Mouse (Mus musculus): ENCODE data around the gene Xntrpc. TPM values are rescaled to one million over a fixed set of nuclear protein-coding genes. Genes with fewer than 3 reads are reported as not detected.
"Not testable (repeated sequence)": the region's sequence is repeated elsewhere in the genome, so short reads cannot be mapped to it uniquely, and the experiment has no call there.

The Xntrpc gene
- polyA plus RNA-seq (2015; fragmentation: Nextera tagmentation; extraction: Ambion mirVana) = 0.99 and 1.4 TPM in 2 replicates

- ATAC-seq (ENCODE audit: low FRiP score, low TSS enrichment) = peak; percentile 98
- no peaks in the 10 kb centered on the region for H3K27me3 ChIP-seq (ENCODE audit: insufficient read depth, low read length)
- no peaks in the 10 kb centered on the region for H3K9me3 ChIP-seq (ENCODE audit: low read length)
- peak within 1 kb of the TSS; percentile 91 for H3K27ac ChIP-seq (ENCODE audit: low read length)
- under 1% methylated on average over 56 of the region's 56 CpGs for WGBS
- H3K4me2 ChIP-seq (replicated peaks; ENCODE audit: low read depth, low read length) = peak within 1 kb of the TSS; percentile 67
- peak within 1 kb of the TSS; percentile 76 for H3K4me3 ChIP-seq (ENCODE audit: low read length)
- peaks cover 5% of the 10 kb centered on the region; the same call in 1 of the 2 replicates for H3K36me3 ChIP-seq (ENCODE audit: insufficient read depth, low read length)
- H3K9ac ChIP-seq (replicated peaks; ENCODE audit: low read length) = peak within 1 kb of the TSS; percentile 78
- H3K4me1 ChIP-seq (ENCODE audit: insufficient read depth, low read length) = peaks cover 23% of the 10 kb centered on the region
Observed at GRCm38 (mm10) chr7:102065046-102065891, at the start of gene Xntrpc, which contains the start of the genes Rnf121 and Xndc1. Gene Xntrpc (plus strand): TSS chr7:102065713. Gene Rnf121 (minus strand): TSS chr7:102065469. Gene Xndc1 (plus strand): TSS chr7:102065511.

DNA sequence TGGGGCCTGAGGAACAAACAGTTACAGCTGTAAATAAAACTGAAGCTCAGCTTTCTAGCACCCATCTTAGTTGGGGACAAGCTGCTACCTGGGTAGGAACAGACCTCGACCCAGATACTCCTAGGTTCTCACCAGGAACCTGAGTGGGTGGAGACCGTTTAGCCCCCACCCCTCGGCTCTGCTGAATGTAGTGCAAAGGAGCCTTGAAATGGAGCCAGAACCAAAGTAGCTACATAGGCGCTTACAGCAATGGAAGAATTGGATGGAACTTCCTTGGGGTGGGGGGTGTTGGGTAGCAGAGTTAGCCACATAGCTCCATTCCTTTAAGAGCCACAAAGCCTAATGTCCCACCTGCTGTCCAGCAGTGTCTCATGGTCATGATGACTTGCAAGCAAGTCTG is 48.6 kb upstream of the Xntrpc start:
- no peaks in the 10 kb centered on the region for H3K9me3 ChIP-seq (ENCODE audit: low read length)
- H3K27me3 ChIP-seq (ENCODE audit: insufficient read depth, low read length) = no peaks in the 10 kb centered on the region
- H3K36me3 ChIP-seq (ENCODE audit: insufficient read depth, low read length) = peaks cover 68% of the 10 kb centered on the region
- WGBS = 81% methylated on average over 4 of the region's 4 CpGs
- no peaks in the 10 kb centered on the region for H3K4me1 ChIP-seq (ENCODE audit: insufficient read depth, low read length)
- ATAC-seq (ENCODE audit: low FRiP score, low TSS enrichment) = no peak
- H3K4me2 ChIP-seq (replicated peaks; ENCODE audit: low read depth, low read length) = no peak overlapping the region
- no peak overlapping the region for H3K9ac ChIP-seq (replicated peaks; ENCODE audit: low read length)
- no peak overlapping the region for H3K27ac ChIP-seq (ENCODE audit: low read length)
- no peak overlapping the region for H3K4me3 ChIP-seq (ENCODE audit: low read length)

DNA sequence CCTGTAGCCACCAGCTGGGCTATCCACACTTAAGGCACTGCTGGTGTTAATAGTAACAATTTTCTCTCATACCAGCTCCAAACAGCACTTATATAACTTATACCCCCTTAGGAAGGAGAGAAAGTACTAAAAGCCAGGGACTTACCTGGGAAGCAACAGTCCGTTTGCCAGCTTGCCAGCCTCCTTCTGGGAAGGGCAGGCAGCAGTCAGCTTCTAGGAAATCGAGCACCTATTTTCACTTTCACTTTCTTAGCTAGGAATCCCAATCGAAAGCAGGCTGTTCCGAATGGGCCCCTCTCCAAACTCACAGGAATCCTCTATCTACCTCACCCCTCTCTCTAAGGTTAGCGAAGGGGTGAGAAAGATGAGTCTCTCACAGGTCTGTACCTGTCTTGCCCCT is 48.1 kb upstream of the Xntrpc start:
- Histone ChIP-seq H3K9ac (replicated peaks; ENCODE audit: low read length) (no peak overlapping the region), H3K4me3 (ENCODE audit: low read length) (no peak overlapping the region), H3K9me3 (ENCODE audit: low read length) (no peaks in the 10 kb centered on the region), H3K4me1 (ENCODE audit: insufficient read depth, low read length) (no peaks in the 10 kb centered on the region), H3K27me3 (ENCODE audit: insufficient read depth, low read length) (no peaks in the 10 kb centered on the region), H3K4me2 (replicated peaks; ENCODE audit: low read depth, low read length) (no peak overlapping the region), H3K27ac (ENCODE audit: low read length) (no peak overlapping the region), H3K36me3 (ENCODE audit: insufficient read depth, low read length) (peaks cover 67% of the 10 kb centered on the region)
- 81% methylated on average over 5 of the region's 5 CpGs for WGBS
- ATAC-seq (ENCODE audit: low FRiP score, low TSS enrichment) = no peak

DNA sequence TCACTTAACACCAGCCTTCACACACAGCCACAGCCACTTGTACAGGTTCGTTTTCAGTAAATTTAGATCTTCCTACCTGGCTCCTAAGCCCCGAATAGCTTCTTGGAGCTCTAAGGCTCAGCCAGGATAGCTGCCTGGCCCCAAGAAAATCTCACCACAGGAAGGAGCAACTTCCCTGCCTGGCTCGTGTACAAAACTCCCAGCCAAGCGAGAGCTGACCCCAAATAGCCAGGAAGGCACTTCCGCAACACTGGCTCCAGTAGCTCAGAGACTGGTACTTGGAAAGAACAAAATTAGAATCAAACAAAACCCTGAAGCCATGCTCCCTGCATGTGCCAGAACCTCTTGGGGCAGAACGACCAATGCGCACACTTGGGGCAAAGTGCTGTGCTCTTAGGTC is 47.5 kb upstream of the Xntrpc start:
- Histone ChIP-seq H3K4me3 (ENCODE audit: low read length) (no peak overlapping the region), H3K27ac (ENCODE audit: low read length) (no peak overlapping the region), H3K4me1 (ENCODE audit: insufficient read depth, low read length) (no peaks in the 10 kb centered on the region), H3K27me3 (ENCODE audit: insufficient read depth, low read length) (no peaks in the 10 kb centered on the region), H3K9me3 (ENCODE audit: low read length) (no peaks in the 10 kb centered on the region), H3K9ac (replicated peaks; ENCODE audit: low read length) (no peak overlapping the region), H3K4me2 (replicated peaks; ENCODE audit: low read depth, low read length) (no peak overlapping the region), H3K36me3 (ENCODE audit: insufficient read depth, low read length) (peaks cover 67% of the 10 kb centered on the region)
- WGBS = 66% methylated on average over 7 of the region's 7 CpGs
- no peak for ATAC-seq (ENCODE audit: low FRiP score, low TSS enrichment)

GRCm38 (mm10) chr7:102018590-102018989 is 46.9 kb upstream of the Xntrpc start, which contains the start of gene Il18bp:
Gene Il18bp (minus strand): TSS chr7:102018690.
- Histone ChIP-seq H3K27me3 (ENCODE audit: insufficient read depth, low read length) (no peaks in the 10 kb centered on the region), H3K4me1 (ENCODE audit: insufficient read depth, low read length) (no peaks in the 10 kb centered on the region), H3K4me3 (ENCODE audit: low read length) (no peak within 1 kb of the TSS), H3K9me3 (ENCODE audit: low read length) (no peaks in the 10 kb centered on the region), H3K9ac (replicated peaks; ENCODE audit: low read length) (no peak within 1 kb of the TSS), H3K27ac (ENCODE audit: low read length) (no peak within 1 kb of the TSS), H3K36me3 (ENCODE audit: insufficient read depth, low read length) (peaks cover 67% of the 10 kb centered on the region), H3K4me2 (replicated peaks; ENCODE audit: low read depth, low read length) (no peak within 1 kb of the TSS)
- WGBS = 92% methylated on average over 3 of the region's 3 CpGs
- no peak for ATAC-seq (ENCODE audit: low FRiP score, low TSS enrichment)

- no peaks in the 10 kb centered on the region for H3K4me1 ChIP-seq (ENCODE audit: insufficient read depth, low read length)
- H3K9me3 ChIP-seq (ENCODE audit: low read length) = no peaks in the 10 kb centered on the region
- WGBS = 65% methylated on average over 3 of the region's 3 CpGs
- H3K4me2 ChIP-seq (replicated peaks; ENCODE audit: low read depth, low read length) = no peak overlapping the region
- no peak overlapping the region for H3K9ac ChIP-seq (replicated peaks; ENCODE audit: low read length)
- no peak overlapping the region for H3K4me3 ChIP-seq (ENCODE audit: low read length)
- no peak for ATAC-seq (ENCODE audit: low FRiP score, low TSS enrichment)
- H3K27ac ChIP-seq (ENCODE audit: low read length) = no peak overlapping the region
- H3K36me3 ChIP-seq (ENCODE audit: insufficient read depth, low read length) = peaks cover 62% of the 10 kb centered on the region
- no peaks in the 10 kb centered on the region for H3K27me3 ChIP-seq (ENCODE audit: insufficient read depth, low read length)
Observed at GRCm38 (mm10) chr7:102019362-102019761, 46.2 kb upstream of the Xntrpc start.

GRCm38 (mm10) chr7:102020934-102021333 is 44.6 kb upstream of the Xntrpc start:
- H3K4me3 ChIP-seq (ENCODE audit: low read length); H3K9ac ChIP-seq (replicated peaks; ENCODE audit: low read length); H3K9me3 ChIP-seq (ENCODE audit: low read length); H3K4me2 ChIP-seq (replicated peaks; ENCODE audit: low read depth, low read length); H3K27me3 ChIP-seq (ENCODE audit: insufficient read depth, low read length); H3K27ac ChIP-seq (ENCODE audit: low read length); H3K4me1 ChIP-seq (ENCODE audit: insufficient read depth, low read length); ATAC-seq (ENCODE audit: low FRiP score, low TSS enrichment): not testable (repeated sequence)
- peaks cover 47% of the 10 kb centered on the region for H3K36me3 ChIP-seq (ENCODE audit: insufficient read depth, low read length)
- 83% methylated on average over 2 of the region's 2 CpGs for WGBS

DNA sequence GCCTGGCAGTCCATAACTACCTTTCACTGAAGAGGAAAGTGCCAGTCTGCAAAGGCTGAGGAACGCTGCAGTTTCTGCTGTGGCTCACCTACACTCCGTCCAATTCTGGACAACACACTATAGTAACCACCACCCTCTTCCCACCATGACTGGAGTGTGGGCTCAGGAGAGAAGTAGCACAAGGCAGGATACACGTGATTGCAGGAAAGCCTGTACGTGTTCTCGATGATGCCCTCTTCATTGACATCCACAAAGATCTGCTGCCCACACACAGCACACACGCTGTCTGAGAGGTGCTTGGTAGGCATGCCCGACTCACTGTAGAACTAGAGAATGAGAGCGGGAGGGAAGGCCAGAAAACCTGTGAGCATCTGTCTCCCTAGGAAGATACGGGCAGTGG is 41.7 kb upstream of the Xntrpc start:
- Histone ChIP-seq H3K9ac (replicated peaks; ENCODE audit: low read length) (no peak overlapping the region), H3K36me3 (ENCODE audit: insufficient read depth, low read length) (peaks cover 38% of the 10 kb centered on the region), H3K4me1 (ENCODE audit: insufficient read depth, low read length) (no peaks in the 10 kb centered on the region), H3K9me3 (ENCODE audit: low read length) (no peaks in the 10 kb centered on the region), H3K4me2 (replicated peaks; ENCODE audit: low read depth, low read length) (no peak overlapping the region), H3K4me3 (ENCODE audit: low read length) (no peak overlapping the region), H3K27ac (ENCODE audit: low read length) (no peak overlapping the region), H3K27me3 (ENCODE audit: insufficient read depth, low read length) (no peaks in the 10 kb centered on the region)
- WGBS = 94% methylated on average over 9 of the region's 9 CpGs
- ATAC-seq (ENCODE audit: low FRiP score, low TSS enrichment) = no peak

- ATAC-seq (ENCODE audit: low FRiP score, low TSS enrichment) = no peak
- Histone ChIP-seq H3K4me1 (ENCODE audit: insufficient read depth, low read length) (no peaks in the 10 kb centered on the region), H3K4me3 (ENCODE audit: low read length) (no peak overlapping the region), H3K27me3 (ENCODE audit: insufficient read depth, low read length) (no peaks in the 10 kb centered on the region), H3K9ac (replicated peaks; ENCODE audit: low read length) (no peak overlapping the region), H3K36me3 (ENCODE audit: insufficient read depth, low read length) (peaks cover 41% of the 10 kb centered on the region), H3K9me3 (ENCODE audit: low read length) (no peaks in the 10 kb centered on the region), H3K4me2 (replicated peaks; ENCODE audit: low read depth, low read length) (no peak overlapping the region), H3K27ac (ENCODE audit: low read length) (no peak overlapping the region)
- 76% methylated on average over 2 of the region's 2 CpGs for WGBS
Observed at GRCm38 (mm10) chr7:102025187-102026119, 40.1 kb upstream of the Xntrpc start.

All from kidney, embryonic 16.5 days (tissue).